Mouse (Mus musculus): ENCODE data around the gene Cnpy1. TPM values are rescaled to one million over a fixed set of nuclear protein-coding genes. Genes with fewer than 3 reads are reported as not detected.

Gene Cnpy1
- total RNA-seq, 2 experiments from 2014 or later = not detected

GRCm38 (mm10) chr5:28199089-28199873, 46.3 kb downstream of the Cnpy1 start:
- no peak for TF ChIP-seq CTCF (IDR thresholded peaks at IDR 0.05)
- no peak overlapping the region for H3K4me3 ChIP-seq
- DNase-seq = no peak
- no peak overlapping the region for H3K27ac ChIP-seq
- intact Hi-C loops (cut with DNase I) = no loop called here

DNA sequence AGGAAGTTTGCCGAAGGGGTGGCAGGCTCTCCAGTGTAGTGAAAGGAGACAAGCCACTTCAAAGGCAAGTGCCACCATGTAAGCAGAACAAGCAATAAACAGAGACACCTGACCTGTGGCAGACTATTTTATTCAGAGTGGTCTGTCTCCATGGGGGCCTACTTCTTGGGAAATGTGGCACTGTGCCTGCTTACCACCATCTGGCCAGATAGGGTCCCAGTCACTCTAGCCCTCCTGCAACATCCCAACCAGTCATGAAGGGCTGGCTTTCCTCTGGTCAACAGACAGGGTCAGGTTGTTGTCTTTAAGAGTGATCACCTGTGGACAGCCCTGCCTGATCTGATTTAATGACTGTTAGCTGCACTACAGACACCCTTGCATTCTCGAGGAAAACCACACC, 50.1 kb downstream of the Cnpy1 start:
- Histone ChIP-seq H3K4me3 (no peak overlapping the region), H3K27ac (no peak overlapping the region)
- DNase-seq = no peak
- intact Hi-C loops (cut with DNase I) = no loop called here
- TF ChIP-seq CTCF (IDR thresholded peaks at IDR 0.05) = no peak

- DNase-seq = no peak
- no peak for TF ChIP-seq CTCF (IDR thresholded peaks at IDR 0.05)
- H3K4me3 ChIP-seq = no peak overlapping the region
- H3K27ac ChIP-seq = no peak overlapping the region
- intact Hi-C loops (cut with DNase I) = no loop called here
Measured at GRCm38 (mm10) chr5:28192099-28192454, 53.5 kb downstream of the Cnpy1 start.

DNA sequence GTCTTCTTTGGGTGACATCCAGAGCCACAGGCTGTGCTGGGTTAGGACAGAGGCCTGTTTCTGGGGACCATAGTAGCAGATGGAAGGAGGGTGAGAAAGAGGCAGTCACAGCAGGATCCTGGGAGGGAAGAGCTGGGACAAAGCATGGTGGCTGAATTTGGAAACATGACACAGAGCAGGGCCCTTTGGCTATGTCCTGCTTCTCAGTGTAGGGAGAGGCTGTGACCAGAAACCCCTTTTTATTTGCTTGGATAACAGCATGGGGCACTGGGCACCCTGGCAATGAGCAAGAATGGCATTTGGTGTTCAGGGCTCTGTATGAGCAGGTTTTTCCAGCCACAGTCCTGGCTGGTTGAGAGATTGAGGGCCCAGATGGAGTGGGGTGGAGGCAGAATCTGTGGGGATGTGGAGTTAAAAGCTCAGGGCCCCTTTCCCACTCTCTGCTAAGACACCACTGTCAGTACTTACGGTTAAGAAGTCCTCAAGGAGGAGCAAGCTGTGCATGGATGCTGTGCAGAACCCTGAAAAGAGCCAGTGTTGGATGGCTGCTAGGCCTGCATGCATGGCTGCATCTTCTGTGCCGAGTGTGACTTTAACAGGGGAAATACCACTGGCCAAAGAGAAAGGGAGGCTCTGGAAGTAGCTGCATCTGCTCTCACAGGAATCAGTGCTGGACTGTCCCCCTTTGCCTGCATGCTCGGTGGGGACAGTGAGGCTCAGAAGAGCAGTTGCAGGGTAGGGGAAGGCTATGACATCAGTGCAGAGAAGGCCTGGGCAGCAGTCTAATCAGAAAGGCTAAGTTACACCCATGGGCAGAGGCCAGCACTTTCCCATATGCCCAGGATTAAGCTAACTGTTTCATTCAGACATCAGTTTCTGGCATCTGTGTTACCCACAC, 54.2 kb downstream of the Cnpy1 start:
- no peak overlapping the region for H3K4me3 ChIP-seq
- DNase-seq = no peak
- intact Hi-C loops (cut with DNase I) = no loop called here
- TF ChIP-seq CTCF (IDR thresholded peaks at IDR 0.05) = no peak
- no peak overlapping the region for H3K27ac ChIP-seq

DNA sequence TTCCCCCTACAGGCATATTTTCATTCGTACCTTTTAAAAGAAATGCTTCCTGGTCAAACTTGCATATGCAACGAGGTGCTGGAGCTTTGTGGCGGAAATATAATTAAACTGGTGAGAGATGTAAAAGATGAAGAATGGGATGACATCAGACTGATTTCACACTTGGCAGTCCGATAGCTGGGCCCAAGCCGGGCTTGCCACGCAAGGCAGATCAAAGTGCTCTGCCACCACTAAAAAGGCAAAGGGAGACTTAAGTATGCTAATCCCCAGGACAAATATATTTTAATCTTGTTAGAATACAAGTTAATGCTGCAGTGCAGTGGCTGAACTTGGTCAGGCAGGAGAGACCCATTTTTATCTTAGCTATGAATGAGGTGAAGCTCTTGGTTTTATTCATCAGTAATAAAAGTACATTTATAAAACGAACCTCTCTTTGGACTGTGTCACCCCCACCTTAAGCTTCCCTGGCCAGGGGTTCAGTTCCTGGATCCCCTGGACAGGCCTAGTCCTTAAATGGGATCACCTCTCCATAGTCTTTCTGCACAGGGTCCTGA, 66.3 kb downstream of the Cnpy1 start:
- DNase-seq = no peak

DNA sequence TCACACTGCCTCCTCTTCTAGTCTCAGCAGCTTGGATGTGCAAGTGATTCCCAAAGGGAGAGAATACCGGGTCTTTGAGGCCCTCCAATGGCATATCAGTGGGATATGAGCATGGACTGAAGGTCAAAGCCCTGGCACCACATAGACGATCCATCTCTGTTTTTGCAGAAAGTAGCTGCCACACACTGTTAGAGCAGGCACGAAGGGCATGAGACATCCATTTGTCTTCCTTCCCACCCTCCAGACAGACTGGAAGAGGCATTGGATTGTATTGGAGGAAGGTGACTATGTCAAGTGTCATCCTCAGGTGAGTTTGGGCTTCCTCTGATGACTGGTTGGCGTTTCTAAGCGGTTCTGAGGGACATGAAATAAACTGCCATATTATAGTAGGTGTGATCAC, 67.3 kb downstream of the Cnpy1 start:
- no peak overlapping the region for H3K27ac ChIP-seq
- intact Hi-C loops (cut with DNase I) = no loop called here
- H3K4me3 ChIP-seq = no peak overlapping the region
- no peak for TF ChIP-seq CTCF (IDR thresholded peaks at IDR 0.05)
- DNase-seq = no peak

More for the DNA sequence above, 66.3 kb downstream of the Cnpy1 start:
- Histone ChIP-seq H3K4me3 (no peak overlapping the region), H3K27ac (no peak overlapping the region)
- intact Hi-C loops (cut with DNase I) = no loop called here
- TF ChIP-seq CTCF (IDR thresholded peaks at IDR 0.05) = no peak

DNA sequence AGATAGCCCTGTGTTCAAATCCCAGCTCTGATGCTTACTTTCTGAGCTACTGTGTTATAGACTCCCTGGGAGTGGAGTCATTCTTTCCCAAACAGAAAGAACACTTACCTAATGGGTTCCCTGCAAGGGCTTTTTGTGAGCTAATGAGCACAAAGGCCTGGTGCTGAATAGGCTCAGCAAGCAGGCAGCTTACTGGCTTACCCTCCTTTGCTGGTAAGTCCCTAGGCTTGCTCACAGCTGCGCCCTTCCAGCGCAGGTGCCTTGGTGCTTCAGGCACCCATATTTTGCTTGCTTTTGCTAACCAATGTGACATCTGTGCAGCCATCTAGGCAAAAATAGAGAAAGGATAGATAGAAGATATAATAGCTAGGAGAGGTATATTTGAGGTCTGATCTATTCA, 69.0 kb downstream of the Cnpy1 start:
- Histone ChIP-seq H3K4me3 (no peak overlapping the region), H3K27ac (no peak overlapping the region)
- no peak for DNase-seq
- intact Hi-C loops (cut with DNase I) = no loop called here
- TF ChIP-seq CTCF (IDR thresholded peaks at IDR 0.05) = no peak

- intact Hi-C loops (cut with DNase I) = no loop called here
- DNase-seq = no peak
- Histone ChIP-seq H3K4me3 (no peak overlapping the region), H3K27ac (no peak overlapping the region)
- TF ChIP-seq CTCF (IDR thresholded peaks at IDR 0.05) = no peak
Measured at GRCm38 (mm10) chr5:28176023-28176422, 69.6 kb downstream of the Cnpy1 start.

GRCm38 (mm10) chr5:28175570-28175919, 70.1 kb downstream of the Cnpy1 start:
- 0 out of 2 replicates have a peak overlapping the region, but pooled peaks have one; percentile 10 for H3K4me3 ChIP-seq
- H3K27ac ChIP-seq = no peak overlapping the region
- DNase-seq = no peak
- intact Hi-C loops (cut with DNase I) = no loop called here
- no peak for TF ChIP-seq CTCF (IDR thresholded peaks at IDR 0.05)

- Histone ChIP-seq H3K4me3 (0 out of 2 replicates have a peak overlapping the region, but pooled peaks have one; percentile 10), H3K27ac (no peak overlapping the region)
- intact Hi-C loops (cut with DNase I) = no loop called here
- DNase-seq = no peak
- TF ChIP-seq CTCF (IDR thresholded peaks at IDR 0.05) = no peak
Measured at GRCm38 (mm10) chr5:28174876-28175569, 70.6 kb downstream of the Cnpy1 start.

DNA sequence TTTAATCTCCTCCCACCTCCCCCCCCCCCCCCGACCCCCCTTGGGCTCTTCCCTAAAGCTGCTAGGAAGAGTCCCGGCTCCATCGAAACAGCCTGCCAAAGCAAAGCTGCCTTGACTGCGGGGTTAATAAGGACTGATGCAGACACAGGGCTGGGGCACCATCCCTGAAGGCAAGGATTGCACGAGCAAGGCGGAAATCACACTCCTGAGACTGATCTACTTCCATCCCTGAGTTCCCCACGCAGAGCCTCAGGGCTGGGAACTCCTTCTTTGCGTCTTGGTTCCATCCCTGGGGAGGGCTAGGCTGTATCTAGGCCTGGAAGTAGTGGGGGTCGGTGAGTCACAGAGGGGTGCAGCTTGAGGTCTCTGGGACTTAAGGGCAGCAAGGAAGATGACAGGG, 71.5 kb downstream of the Cnpy1 start:
- Histone ChIP-seq H3K27ac (no peak overlapping the region), H3K4me3 (no peak overlapping the region)
- no peak for DNase-seq
- intact Hi-C loops (cut with DNase I) = no loop called here
- no peak for TF ChIP-seq CTCF (IDR thresholded peaks at IDR 0.05)

- Histone ChIP-seq H3K4me3 (no peak overlapping the region), H3K27ac (no peak overlapping the region)
- DNase-seq = no peak
- TF ChIP-seq CTCF (IDR thresholded peaks at IDR 0.05) = no peak
- intact Hi-C loops (cut with DNase I) = no loop called here
Measured at GRCm38 (mm10) chr5:28173674-28174073, 71.9 kb downstream of the Cnpy1 start.

Measured in gastrocnemius, adult 2 months (tissue).